Comparison of ENCODE assay signal across 21 mouse cellular contexts in genomic region chr3:152941671-152942070, GRCm38 (mm10). TPM values are rescaled to one million over a fixed set of nuclear protein-coding genes. Genes with fewer than 3 reads are reported as not detected.
A peak's percentile ranks its signal among the peaks of the same experiment; 100 is the strongest.
DNase-seq lines count a peak whose midpoint lies in the region; ATAC-seq lines count a peak whose summit lies in the region.
"Had no signal": no experiment of that assay in that cellular context is flagged by ENCODE, and none has a peak within 500 bp of the region (broad histone marks: within the 10 kb centered on the region; RNA-seq: fewer than 3 reads in every experiment).

No protein-coding gene starts in this region.

- DNase-seq in CD4-positive helper T cell, adult 2 months (ENCODE audit: low read depth, low spot score) = peak; percentile 39
- peak; percentile 66 for DNase-seq in CD4-positive, CD25-positive, alpha-beta regulatory T cell, adult 2 months (ENCODE audit: low read depth, low spot score)
- peak; percentile 48 for DNase-seq in thymus, postnatal 25 days
- DNase-seq in frontal cortex, postnatal 25 days (ENCODE audit: low spot score in 2 of 2) = no peak
- DNase-seq in kidney, adult 11 months = no peak
- DNase-seq in cerebellum, adult 18-20 months = no peak
- DNase-seq: B cell, adult 2 months; cerebellum, adult 11 months; cerebellum, postnatal 10 days; heart, postnatal 10 days; kidney, adult 2 months; kidney, postnatal 4 days; liver, embryonic 13.5 days; lung, adult 18-20 months; lung, postnatal 4 days; right cerebral cortex, postnatal 14 days had no signal

- ATAC-seq in inflammation-experienced regulatory T-cells, adult 6 months = peak; percentile 90
- ATAC-seq: lung, postnatal 0 days; Patski had no signal

RNA-seq across cellular contexts. Expression of gene St6galnac5, which starts 40.4 kb away (rescaled TPM):
- under 1 TPM in 1 of 3 experiments, not detected in 2; 0.08 TPM for polyA plus RNA-seq in inflammation-experienced regulatory T-cells, adult 6 months (2017; shearing (Covaris generic))
- polyA plus RNA-seq: erythroblast, embryonic 14.5 days; myocyte had no signal

Comparison
In these comparisons a context has a peak if more than half of its experiments do, and no peak if none do; other contexts are left out.
1. DNase-seq: peak in CD4-positive helper T cell, adult 2 months (single experiment), CD4-positive, CD25-positive, alpha-beta regulatory T cell, adult 2 months (single experiment) and thymus, postnatal 25 days (single experiment); none in frontal cortex, postnatal 25 days (0 of 2), kidney, adult 11 months (single experiment) and cerebellum, adult 18-20 months (0 of 2).